Mouse (Mus musculus) limb, embryonic 15.5 days (tissue): ENCODE data around the gene Sf3b5. TPM values are rescaled to one million over a fixed set of nuclear protein-coding genes. Genes with fewer than 3 reads are reported as not detected.

Experiments
- ATAC-seq: fragments of 200-750 bp; cut with Nextera tagmentation; 2 replicates; pipeline ENCODE4 v1.8.0; 2017; ENCODE audit warnings: low read depth, moderate TSS enrichment; ENCODE audit not compliant: insufficient number of reproducible peaks, low FRiP score, low TSS enrichment
- H3K27ac ChIP-seq: fragments of 300-500 bp; sonication (generic); 2 replicates; pipeline ENCODE4 v1.5.1; 2015; ENCODE audit warnings: moderate library complexity, mild to moderate bottlenecking, inconsistent platforms
- H3K27me3 ChIP-seq: fragments of 300-500 bp; sonication (generic); 2 replicates; pipeline ENCODE4 v1.6.1; 2015; ENCODE audit warnings: inconsistent platforms
- H3K36me3 ChIP-seq: fragments of 300-500 bp; sonication (generic); 2 replicates; pipeline ENCODE4 v1.6.1; 2015; ENCODE audit warnings: inconsistent platforms
- H3K4me1 ChIP-seq: fragments of 300-500 bp; sonication (generic); 2 replicates; pipeline ENCODE4 v1.6.1; 2015; ENCODE audit warnings: inconsistent platforms
- H3K4me2 ChIP-seq: fragments of 300-500 bp; sonication (generic); 2 replicates; pipeline ENCODE4 v1.6.1; 2015; ENCODE audit warnings: mild to moderate bottlenecking, inconsistent platforms
- H3K4me3 ChIP-seq: fragments of 300-500 bp; sonication (generic); 2 replicates; pipeline ENCODE4 v1.5.1; 2015; ENCODE audit warnings: mild to moderate bottlenecking, inconsistent platforms
- H3K9ac ChIP-seq: fragments of 300-500 bp; sonication (generic); 2 replicates; pipeline ENCODE4 v1.6.1; 2015; ENCODE audit warnings: inconsistent platforms
- H3K9me3 ChIP-seq: fragments of 300-500 bp; sonication (generic); 2 replicates; pipeline ENCODE4 v1.6.1; 2016; ENCODE audit warnings: inconsistent platforms
- WGBS: fragments of 180-500 bp; shearing (Covaris S2); methylation state at CpG from one replicate; pipeline ENCODE4 v1.1.7; 2015; 5-methylcytosine and 5-hydroxymethylcytosine counted together
- polyA plus RNA-seq: library from polyadenylated mRNA; unstranded; fragments of >200 nt; fragmentation: Nextera tagmentation; extraction: Ambion mirVana; gene quantifications from 2 replicates; pipeline ENCODE4 v1.2.1, GENCODE M21; 2015

Sf3b5 gene
- polyA plus RNA-seq, 1 experiment from 2014 or later = 36.3 TPM

GRCm38 (mm10) chr10:12976552-12976951, 28.6 kb upstream of the Sf3b5 start:
- Histone ChIP-seq H3K27ac (no peak overlapping the region), H3K4me3 (no peak overlapping the region), H3K27me3 (no peaks in the 10 kb centered on the region), H3K9me3 (no peaks in the 10 kb centered on the region), H3K36me3 (no peaks in the 10 kb centered on the region), H3K4me1 (no peaks in the 10 kb centered on the region), H3K4me2 (no peak overlapping the region), H3K9ac (no peak overlapping the region)
- WGBS = 83% methylated on average over 7 of the region's 7 CpGs
- ATAC-seq = no peak

GRCm38 (mm10) chr10:12977787-12978212, 27.3 kb upstream of the Sf3b5 start:
- WGBS = 88% methylated on average over 9 of the region's 9 CpGs
- no peaks in the 10 kb centered on the region for H3K4me1 ChIP-seq

GRCm38 (mm10) chr10:12981071-12981470, 24.1 kb upstream of the Sf3b5 start:
- H3K36me3 ChIP-seq = no peaks in the 10 kb centered on the region
- H3K9me3 ChIP-seq = no peaks in the 10 kb centered on the region
- H3K9ac ChIP-seq = no peak overlapping the region
- ATAC-seq = no peak
- no peak overlapping the region for H3K27ac ChIP-seq
- no peaks in the 10 kb centered on the region for H3K4me1 ChIP-seq
- H3K27me3 ChIP-seq = no peaks in the 10 kb centered on the region
- no peak overlapping the region for H3K4me3 ChIP-seq
- no peak overlapping the region for H3K4me2 ChIP-seq
- 73% methylated on average over 7 of the region's 7 CpGs for WGBS

More at GRCm38 (mm10) chr10:12977787-12978212, 27.3 kb upstream of the Sf3b5 start:
- Histone ChIP-seq H3K4me3 (no peak overlapping the region), H3K36me3 (no peaks in the 10 kb centered on the region), H3K4me2 (no peak overlapping the region), H3K9me3 (no peaks in the 10 kb centered on the region), H3K27me3 (no peaks in the 10 kb centered on the region), H3K27ac (no peak overlapping the region), H3K9ac (no peak overlapping the region)
- no peak for ATAC-seq

- ATAC-seq = no peak
These were observed 21.6 kb upstream of the Sf3b5 start for GRCm38 (mm10) chr10:12983516-12983915.

GRCm38 (mm10) chr10:12985028-12985427, 20.1 kb upstream of the Sf3b5 start:
- H3K9ac ChIP-seq = no peak overlapping the region
- no peaks in the 10 kb centered on the region for H3K9me3 ChIP-seq
- 76% methylated on average over 3 of the region's 3 CpGs for WGBS
- ATAC-seq = no peak
- H3K4me3 ChIP-seq = no peak overlapping the region
- no peaks in the 10 kb centered on the region for H3K27me3 ChIP-seq
- H3K4me2 ChIP-seq = no peak overlapping the region
- H3K36me3 ChIP-seq = no peaks in the 10 kb centered on the region
- no peak overlapping the region for H3K27ac ChIP-seq
- H3K4me1 ChIP-seq = no peaks in the 10 kb centered on the region

More at GRCm38 (mm10) chr10:12983516-12983915, 21.6 kb upstream of the Sf3b5 start:
- H3K27me3 ChIP-seq = no peaks in the 10 kb centered on the region
- no peak overlapping the region for H3K4me2 ChIP-seq
- no peak overlapping the region for H3K27ac ChIP-seq
- no peaks in the 10 kb centered on the region for H3K4me1 ChIP-seq
- H3K9me3 ChIP-seq = no peaks in the 10 kb centered on the region
- no peaks in the 10 kb centered on the region for H3K36me3 ChIP-seq
- no peak overlapping the region for H3K9ac ChIP-seq
- no peak overlapping the region for H3K4me3 ChIP-seq
- WGBS = 45% methylated on average over 3 of the region's 3 CpGs

GRCm38 (mm10) chr10:12986485-12986884, 18.7 kb upstream of the Sf3b5 start:
- Histone ChIP-seq H3K9ac (no peak overlapping the region), H3K9me3 (no peaks in the 10 kb centered on the region), H3K27ac (no peak overlapping the region), H3K27me3 (no peaks in the 10 kb centered on the region), H3K36me3 (no peaks in the 10 kb centered on the region), H3K4me3 (no peak overlapping the region), H3K4me1 (no peaks in the 10 kb centered on the region), H3K4me2 (no peak overlapping the region)
- ATAC-seq = no peak
- WGBS = 76% methylated on average over 5 of the region's 5 CpGs

GRCm38 (mm10) chr10:12986943-12987342, 18.2 kb upstream of the Sf3b5 start:
- no peaks in the 10 kb centered on the region for H3K36me3 ChIP-seq
- ATAC-seq = no peak
- no peaks in the 10 kb centered on the region for H3K4me1 ChIP-seq
- no peaks in the 10 kb centered on the region for H3K27me3 ChIP-seq
- no peak overlapping the region for H3K4me2 ChIP-seq
- H3K9ac ChIP-seq = no peak overlapping the region
- no peaks in the 10 kb centered on the region for H3K9me3 ChIP-seq
- WGBS = 67% methylated on average over 4 of the region's 4 CpGs
- no peak overlapping the region for H3K4me3 ChIP-seq
- no peak overlapping the region for H3K27ac ChIP-seq

GRCm38 (mm10) chr10:12991953-12992352, 13.2 kb upstream of the Sf3b5 start:
- no peak overlapping the region for H3K4me3 ChIP-seq
- no peaks in the 10 kb centered on the region for H3K9me3 ChIP-seq
- ATAC-seq = no peak
- WGBS = 86% methylated on average over 5 of the region's 5 CpGs
- no peaks in the 10 kb centered on the region for H3K27me3 ChIP-seq
- H3K9ac ChIP-seq = no peak overlapping the region
- no peak overlapping the region for H3K4me2 ChIP-seq
- H3K4me1 ChIP-seq = no peaks in the 10 kb centered on the region
- H3K36me3 ChIP-seq = no peaks in the 10 kb centered on the region
- H3K27ac ChIP-seq = no peak overlapping the region

GRCm38 (mm10) chr10:12993411-12994039, 11.6 kb upstream of the Sf3b5 start:
- Histone ChIP-seq H3K36me3 (no peaks in the 10 kb centered on the region), H3K4me2 (no peak overlapping the region), H3K27me3 (no peaks in the 10 kb centered on the region), H3K4me1 (no peaks in the 10 kb centered on the region), H3K27ac (no peak overlapping the region), H3K9ac (no peak overlapping the region), H3K4me3 (no peak overlapping the region), H3K9me3 (no peaks in the 10 kb centered on the region)
- WGBS = 82% methylated on average over 25 of the region's 25 CpGs
- no peak for ATAC-seq

GRCm38 (mm10) chr10:12996736-12997477, 8.2 kb upstream of the Sf3b5 start:
- Histone ChIP-seq H3K27ac (no peak overlapping the region), H3K9ac (no peak overlapping the region), H3K4me2 (no peak overlapping the region), H3K4me3 (no peak overlapping the region), H3K4me1 (no peaks in the 10 kb centered on the region), H3K27me3 (no peaks in the 10 kb centered on the region), H3K9me3 (no peaks in the 10 kb centered on the region), H3K36me3 (no peaks in the 10 kb centered on the region)
- WGBS = 40% methylated on average over 17 of the region's 17 CpGs
- no peak for ATAC-seq

- no peaks in the 10 kb centered on the region for H3K9me3 ChIP-seq
- peak overlapping the region; percentile 79 for H3K27ac ChIP-seq
- peaks cover 18% of the 10 kb centered on the region for H3K4me1 ChIP-seq
- peak overlapping the region; percentile 80 for H3K4me2 ChIP-seq
- WGBS = 4% methylated on average over 52 of the region's 52 CpGs
- H3K27me3 ChIP-seq = no peaks in the 10 kb centered on the region
- peak overlapping the region; percentile 93 for H3K4me3 ChIP-seq
- peak overlapping the region; percentile 72 for H3K9ac ChIP-seq
- ATAC-seq = peak; percentile 98
- peaks cover 11% of the 10 kb centered on the region; the same call in 1 of the 2 replicates for H3K36me3 ChIP-seq
These were observed 3.0 kb downstream of the Sf3b5 start for GRCm38 (mm10) chr10:13007876-13008736.
